Mouse (Mus musculus) small intestine, adult 2 months (tissue): ENCODE data around the gene Cntn4.

Experiments used
- CTCF ChIP-seq: fragments of 200-500 bp; IDR thresholded peaks from 2 replicates; pipeline ENCODE4 v1.5.1; 2012; ENCODE audit warnings: low read depth, mild to moderate bottlenecking, control low read depth, inconsistent platforms, low read length, moderate library complexity, mixed read lengths; ENCODE audit not compliant: insufficient replicate concordance, insufficient read length; ENCODE audit errors: extremely low read depth
- POLR2A ChIP-seq: fragments of 200-500 bp; IDR thresholded peaks from 2 replicates; pipeline ENCODE4 v1.6.1; 2012; ENCODE audit warnings: low read depth, mild to moderate bottlenecking, control low read depth, inconsistent platforms, low read length, moderate library complexity

- TF ChIP-seq POLR2A (no peak), CTCF (no peak)
Measured at GRCm38 (mm10) chr6:106266304-106266703, 588.8 kb downstream of the Cntn4 start.
